Mouse (Mus musculus): ENCODE measurements around the gene Camkmt.
A peak's percentile ranks its signal among the peaks of the same experiment; 100 is the strongest.

Camkmt gene

GRCm38 (mm10) chr17:85090120-85091099, at the start of gene Camkmt, which contains the start of gene Prepl:
Camkmt (plus strand) TSS chr17:85090552.
Prepl (minus strand) TSS chr17:85090241.
- peak; percentile 98 for DNase-seq (ENCODE audit: low read depth, low spot score)

- DNase-seq (ENCODE audit: low read depth, low spot score), result no peak
Observed at GRCm38 (mm10) chr17:85040913-85041312, 49.4 kb upstream of the Camkmt start.

DNA sequence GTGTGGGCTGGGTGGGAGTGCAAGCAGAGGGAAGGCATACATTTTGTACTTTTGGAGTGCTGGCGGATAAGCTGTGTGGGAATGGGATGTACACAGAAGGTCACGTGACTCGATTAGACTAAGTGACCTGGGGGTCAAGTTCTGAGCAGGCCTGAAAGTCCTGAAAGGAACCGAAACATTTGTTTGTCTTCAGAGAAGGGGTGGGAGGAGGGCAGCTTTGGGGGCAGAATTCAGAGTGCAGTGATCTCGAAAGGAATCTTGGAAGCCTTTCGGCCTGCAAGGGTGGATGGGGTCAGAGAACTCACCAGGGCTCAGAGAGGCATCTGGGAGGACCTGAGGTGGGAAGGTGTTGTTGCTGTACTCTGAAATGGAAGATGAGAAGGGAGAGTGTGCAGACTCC, 47.9 kb upstream of the Camkmt start:
- DNase-seq (ENCODE audit: low read depth, low spot score), result no peak

- no peak for DNase-seq (ENCODE audit: low read depth, low spot score)
Observed at GRCm38 (mm10) chr17:85043404-85043816, 46.9 kb upstream of the Camkmt start.

DNA sequence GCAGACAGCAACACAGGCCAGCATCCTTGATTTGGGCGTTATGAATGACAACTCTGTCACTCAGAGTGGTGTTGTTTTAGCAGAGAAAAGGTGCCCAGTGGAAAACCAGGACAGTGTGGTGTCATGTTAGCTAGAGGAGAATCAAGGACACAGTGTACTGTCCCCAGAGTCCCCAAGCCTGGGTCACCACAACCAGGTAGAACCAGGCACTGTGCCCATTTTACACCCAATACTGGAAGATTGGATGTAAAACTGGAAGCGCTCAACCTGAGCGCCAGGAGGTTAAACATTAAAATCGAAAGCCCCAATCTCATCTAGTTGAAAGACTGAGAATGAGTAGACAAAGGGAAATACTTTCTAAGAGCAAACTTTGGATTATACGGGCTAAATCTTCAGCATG, 45.9 kb upstream of the Camkmt start:
- no peak for DNase-seq (ENCODE audit: low read depth, low spot score)

DNA sequence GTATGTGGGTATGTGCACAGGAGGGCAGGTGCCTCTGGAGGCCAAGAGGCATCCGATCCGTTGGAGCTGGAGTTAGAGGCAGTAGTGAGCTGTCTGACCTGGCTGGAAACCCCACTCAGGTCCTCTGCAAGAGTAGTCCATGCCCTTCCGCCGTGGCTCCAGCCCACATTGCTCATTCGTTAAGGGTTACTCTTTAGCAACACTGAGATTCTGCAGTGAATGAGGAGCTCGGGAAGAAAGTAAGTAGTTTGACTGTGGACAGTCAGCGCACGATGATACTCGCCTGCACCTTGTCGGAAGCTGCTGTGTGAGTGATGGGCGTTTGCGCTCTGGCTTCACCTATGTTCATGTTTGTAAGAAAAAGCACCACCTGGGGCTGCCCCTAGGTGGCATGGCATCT, 45.2 kb upstream of the Camkmt start:
- DNase-seq (ENCODE audit: low read depth, low spot score), result peak; percentile 49

GRCm38 (mm10) chr17:85048379-85048778, 42.0 kb upstream of the Camkmt start:
- no peak for DNase-seq (ENCODE audit: low read depth, low spot score)

GRCm38 (mm10) chr17:85058276-85058675, 32.1 kb upstream of the Camkmt start:
- no peak for DNase-seq (ENCODE audit: low read depth, low spot score)

DNA sequence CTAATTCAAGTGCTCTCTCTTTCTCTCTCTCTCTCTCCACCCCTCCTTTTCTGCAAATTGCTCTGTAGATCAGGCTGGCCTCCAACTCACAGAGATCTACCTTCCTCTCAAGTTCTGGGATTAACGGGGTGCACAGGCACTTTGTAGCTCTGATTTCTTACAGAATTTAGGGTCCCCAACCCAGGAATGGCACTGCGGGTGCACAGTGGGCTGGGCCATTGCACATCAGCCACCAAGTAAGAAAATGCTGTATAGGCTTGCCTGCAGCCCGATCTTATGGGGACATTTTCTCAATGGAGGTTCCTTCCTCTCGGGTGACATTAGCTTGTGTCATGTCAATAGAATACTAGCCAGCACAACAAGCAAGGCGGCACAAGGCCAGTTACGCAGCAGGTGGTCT, 31.2 kb upstream of the Camkmt start:
- no peak for DNase-seq (ENCODE audit: low read depth, low spot score)

GRCm38 (mm10) chr17:85063560-85063959, 26.8 kb upstream of the Camkmt start:
- DNase-seq (ENCODE audit: low read depth, low spot score), result no peak

DNA sequence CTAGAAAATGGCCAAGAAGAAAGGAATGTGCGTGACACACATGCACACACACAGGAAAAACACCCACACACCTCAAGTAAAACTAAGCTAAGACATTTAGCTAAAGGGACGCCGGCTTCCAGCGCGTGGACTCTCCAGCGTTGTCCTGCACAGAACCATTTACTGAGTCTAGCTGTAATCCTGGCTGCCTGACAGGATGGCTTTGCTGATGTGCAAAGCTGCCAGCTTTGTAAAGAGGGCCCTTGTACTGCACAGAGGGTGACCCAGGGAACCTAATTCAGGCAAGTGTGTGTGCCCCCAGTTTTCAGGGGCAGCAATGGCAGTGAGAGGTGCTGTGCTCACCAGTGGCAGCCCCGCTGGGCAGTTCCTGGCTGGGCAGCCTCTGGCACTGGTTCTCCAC, 23.0 kb upstream of the Camkmt start:
- DNase-seq (ENCODE audit: low read depth, low spot score), result no peak

DNA sequence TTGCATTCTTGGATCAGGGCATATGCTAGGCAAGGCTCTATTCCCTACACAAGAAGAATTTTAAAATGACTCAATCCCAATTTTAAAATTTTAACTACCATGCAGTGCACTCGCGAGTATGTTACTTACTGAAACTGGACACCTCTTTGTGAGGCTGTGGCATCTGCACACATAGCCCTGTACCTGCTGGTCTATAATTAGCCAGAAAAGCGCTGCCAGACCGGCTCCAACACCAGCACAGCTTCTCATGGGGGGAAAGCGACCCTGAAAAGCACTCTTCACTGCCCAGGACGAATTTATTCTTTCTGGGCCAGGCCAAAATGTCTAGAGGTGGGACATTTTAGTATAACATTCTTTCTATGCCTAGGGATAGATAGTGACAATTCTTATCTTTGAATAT, 19.7 kb upstream of the Camkmt start:
- DNase-seq (ENCODE audit: low read depth, low spot score), result no peak

DNA sequence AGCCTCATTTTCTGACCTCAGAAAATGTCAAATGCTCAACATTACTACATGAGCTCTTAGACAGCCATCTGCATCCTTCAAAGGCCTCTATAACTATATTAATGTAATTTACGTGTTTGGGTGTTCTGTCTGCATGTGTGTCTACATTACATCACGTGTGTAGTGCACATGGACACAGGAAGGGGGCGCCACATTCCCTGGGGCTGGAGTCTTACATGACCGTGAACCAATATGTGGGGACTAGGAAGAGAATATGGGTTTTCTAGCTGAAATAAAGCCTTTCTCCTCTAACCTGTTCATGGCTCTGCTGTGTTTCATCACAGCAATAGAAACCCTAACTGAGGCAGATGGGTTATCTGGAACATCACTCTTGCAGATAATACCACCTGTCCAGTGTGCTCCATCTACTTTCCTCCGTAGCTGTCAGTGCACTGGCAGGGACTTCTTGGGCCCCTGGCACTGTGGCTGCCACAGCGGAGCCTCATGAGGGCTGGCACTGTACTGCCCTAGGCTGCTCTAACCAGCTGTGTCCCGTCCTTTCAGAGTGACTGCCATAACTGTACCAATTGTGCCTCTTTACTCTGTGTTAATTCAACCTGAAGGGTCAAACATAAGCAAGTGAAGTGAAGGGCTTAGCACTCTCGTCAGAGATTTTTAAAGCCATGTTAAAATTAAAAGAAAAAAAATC, 19.1 kb upstream of the Camkmt start:
- no peak for DNase-seq (ENCODE audit: low read depth, low spot score)

DNA sequence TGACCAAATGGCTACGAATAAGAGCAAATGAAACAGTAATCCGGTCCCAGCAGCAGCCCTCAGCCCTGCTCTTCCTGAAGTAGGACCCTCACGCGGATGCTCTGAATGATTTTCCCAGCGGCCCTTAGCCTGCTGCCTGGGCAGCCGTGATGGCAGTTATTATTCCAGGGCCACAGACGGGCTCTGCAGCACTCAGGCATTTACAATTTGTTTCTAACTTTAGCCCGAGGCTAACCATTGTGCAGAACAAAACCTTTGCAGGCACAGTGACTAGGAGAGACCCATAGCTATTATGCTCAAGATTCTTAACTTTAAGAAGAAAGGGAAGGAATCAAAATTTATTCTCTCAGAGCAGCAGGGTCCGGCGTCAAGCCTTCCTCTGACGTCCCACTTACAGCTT, 18.0 kb upstream of the Camkmt start:
- no peak for DNase-seq (ENCODE audit: low read depth, low spot score)

- no peak for DNase-seq (ENCODE audit: low read depth, low spot score)
Observed at GRCm38 (mm10) chr17:85073214-85073613, 17.1 kb upstream of the Camkmt start.

DNA sequence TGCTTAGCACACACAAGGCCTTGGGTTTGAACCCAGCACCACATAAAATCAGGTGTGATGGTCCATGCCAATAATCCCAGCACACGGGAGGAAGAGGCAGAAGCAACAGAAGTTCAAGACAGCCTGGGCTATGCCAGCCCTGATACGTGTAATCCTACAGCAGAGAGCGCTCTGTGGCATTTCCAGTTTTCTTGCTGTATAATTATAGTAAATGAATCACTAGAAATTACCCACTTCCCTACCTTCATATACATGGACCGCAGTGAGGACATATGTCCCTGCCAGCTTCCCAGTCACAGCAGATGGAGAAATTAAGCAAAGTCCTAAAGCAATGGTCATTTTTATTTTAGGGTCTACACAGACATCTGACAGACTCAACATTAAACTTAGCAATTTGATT, 16.3 kb upstream of the Camkmt start:
- no peak for DNase-seq (ENCODE audit: low read depth, low spot score)

GRCm38 (mm10) chr17:85079276-85079675, 11.1 kb upstream of the Camkmt start:
- DNase-seq (ENCODE audit: low read depth, low spot score), result no peak

DNA sequence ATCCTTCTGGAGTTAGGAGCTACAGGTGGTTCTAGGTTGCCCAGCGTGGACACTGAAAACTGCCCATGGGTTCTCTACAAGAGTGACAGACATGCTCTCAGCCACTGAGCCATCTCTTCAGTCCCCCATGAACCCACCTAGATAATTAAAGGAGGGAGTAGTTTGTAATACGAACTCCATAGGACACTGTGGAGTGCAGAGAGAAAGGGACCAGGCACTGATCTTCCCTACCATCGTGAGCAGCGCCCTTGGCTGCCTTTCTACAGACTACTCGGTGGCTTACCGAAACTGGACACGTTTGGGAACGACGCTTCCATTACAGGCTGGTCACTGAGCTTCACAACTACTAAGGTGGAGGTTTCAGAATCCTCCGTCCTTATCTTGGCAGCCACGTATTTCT, 9.6 kb upstream of the Camkmt start:
- DNase-seq (ENCODE audit: low read depth, low spot score), result no peak

GRCm38 (mm10) chr17:85085335-85085734, 5.0 kb upstream of the Camkmt start:
- DNase-seq (ENCODE audit: low read depth, low spot score), result no peak

- DNase-seq (ENCODE audit: low read depth, low spot score), result no peak
Observed at GRCm38 (mm10) chr17:85086501-85086900, 3.9 kb upstream of the Camkmt start.

DNA sequence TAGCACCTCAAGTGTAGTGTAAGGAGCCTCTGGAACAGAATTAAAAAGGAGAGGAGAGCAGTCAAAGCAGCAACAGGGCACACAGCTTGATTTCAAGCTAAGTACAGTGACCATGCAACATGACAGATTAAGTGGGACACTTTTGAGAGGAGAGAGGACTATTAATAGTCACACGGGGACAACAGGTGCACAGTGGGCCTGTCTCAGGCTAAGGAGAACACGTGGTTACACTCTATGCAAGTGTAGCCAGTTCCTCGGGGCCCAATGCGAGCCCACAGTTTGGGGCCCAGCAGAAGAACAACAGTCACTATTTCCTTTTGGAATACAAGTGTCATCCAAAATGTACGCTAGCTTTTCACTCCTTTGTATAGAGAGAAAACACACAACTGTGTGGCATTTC, 2.8 kb upstream of the Camkmt start:
- no peak for DNase-seq (ENCODE audit: low read depth, low spot score)

DNA sequence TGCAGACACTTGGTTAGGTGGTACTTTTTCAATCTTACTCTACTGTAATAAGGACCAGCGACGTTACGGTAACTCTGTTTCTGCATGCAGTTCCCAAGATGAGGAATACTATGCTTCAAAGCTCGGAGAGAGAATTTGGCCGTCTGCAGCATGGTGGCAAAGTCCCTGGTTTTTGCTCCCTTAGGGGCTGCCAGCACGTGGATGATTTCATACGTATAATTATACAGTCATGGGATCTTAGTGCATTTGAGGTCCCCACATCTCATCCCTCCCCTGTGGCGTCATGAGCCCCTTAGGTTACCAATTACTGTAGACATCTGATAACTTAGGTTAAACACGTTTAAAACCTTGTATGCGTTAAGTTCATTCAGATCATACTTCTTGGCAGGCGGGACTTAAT, 2.0 kb upstream of the Camkmt start:
- no peak for DNase-seq (ENCODE audit: low read depth, low spot score)

- peak; percentile 23 for DNase-seq (ENCODE audit: low read depth, low spot score)
Observed at GRCm38 (mm10) chr17:85089011-85089410, 1.3 kb upstream of the Camkmt start.
